Mouse (Mus musculus): ENCODE data around the gene 4931422A03Rik. TPM values are rescaled to one million over a fixed set of nuclear protein-coding genes. Genes with fewer than 3 reads are reported as not detected.
"Not testable (repeated sequence)": the region's sequence is repeated elsewhere in the genome, so short reads cannot be mapped to it uniquely, and the experiment has no call there.

4931422A03Rik gene
- 1.1 and 2.4 TPM in 2 replicates for polyA plus RNA-seq (2015; fragmentation: Nextera tagmentation; extraction: Ambion mirVana)

DNA sequence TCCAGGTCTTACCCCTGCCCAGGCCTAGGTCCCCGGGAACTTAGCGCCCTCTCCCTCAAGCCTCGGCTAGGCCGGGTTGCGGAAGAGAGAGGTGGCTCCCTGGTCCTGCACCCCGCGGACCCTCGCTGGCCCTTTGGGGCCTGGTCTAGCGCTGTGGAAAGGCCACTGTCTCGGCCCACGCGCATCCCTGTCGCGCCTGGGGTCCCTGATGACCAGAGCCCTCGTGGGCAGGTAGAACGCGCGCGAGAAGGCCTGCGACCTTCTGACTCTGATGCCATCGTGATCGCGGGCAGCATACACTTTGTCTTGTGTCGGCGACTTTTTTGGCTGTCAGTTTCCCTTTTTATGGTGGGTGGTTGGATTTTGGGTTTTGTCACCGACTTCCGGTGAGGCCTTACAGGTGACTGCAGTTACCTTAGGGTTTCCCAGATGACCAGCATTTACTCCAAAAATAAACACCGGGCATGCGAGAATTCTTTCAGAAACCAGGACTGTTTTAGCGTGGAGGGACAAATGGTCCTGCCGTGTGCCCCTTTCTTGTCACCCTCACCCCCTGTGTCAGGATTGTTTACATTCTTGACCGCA lies at the start of gene 4931422A03Rik:
Gene 4931422A03Rik, minus strand, starts transcription at position 223 of the 585 bp plus-strand sequence.
- Histone ChIP-seq H3K9me3 (no peaks in the 10 kb centered on the region), H3K27ac (replicated peaks) (peak within 1 kb of the TSS; percentile 68), H3K9ac (peak within 1 kb of the TSS; percentile 95), H3K27me3 (no peaks in the 10 kb centered on the region), H3K4me2 (peak within 1 kb of the TSS; percentile 65), H3K4me1 (replicated peaks) (peaks cover 29% of the 10 kb centered on the region), H3K4me3 (peak within 1 kb of the TSS; percentile 93), H3K36me3 (peaks cover 10% of the 10 kb centered on the region; the same call in 1 of the 2 replicates)
- WGBS = 2% methylated on average over 29 of the region's 32 CpGs
- ATAC-seq (ENCODE audit: low read depth) = peak; percentile 76

DNA sequence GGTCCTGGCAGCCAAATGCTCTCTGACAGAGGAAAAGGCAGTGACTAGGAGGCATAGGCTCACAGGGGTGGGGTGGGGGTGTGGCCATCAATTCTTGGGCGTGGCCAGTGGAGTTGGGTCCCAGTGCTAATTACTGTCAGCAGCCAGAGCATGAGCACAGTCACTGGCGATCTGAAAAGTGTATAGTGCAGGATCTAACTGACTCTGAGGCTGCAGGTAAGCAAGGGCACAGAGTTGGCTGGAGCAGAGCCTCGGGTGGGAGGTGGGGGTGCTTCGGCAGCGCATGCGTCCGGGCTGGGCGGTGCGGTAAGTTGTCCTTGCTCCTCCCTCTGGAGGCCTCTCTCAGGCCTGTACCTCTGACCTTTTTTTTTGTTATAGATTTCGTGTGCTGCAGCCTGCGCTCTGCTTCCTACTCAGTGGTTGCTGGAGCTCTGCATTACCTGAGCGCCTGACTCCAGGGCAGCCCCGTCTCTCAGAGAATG lies 41.6 kb upstream of the 4931422A03Rik start, which contains the start of gene Cd59b:
Gene Cd59b, plus strand, starts transcription at position 146 of the 482 bp plus-strand sequence.
- Histone ChIP-seq H3K9me3 (0 out of 2 replicates have a peak, but pooled peaks cover 4% of the 10 kb centered on the region), H3K27me3 (no peaks in the 10 kb centered on the region), H3K27ac (replicated peaks) (no peak within 1 kb of the TSS), H3K4me3 (peak within 1 kb of the TSS; percentile 37), H3K4me2 (peak within 1 kb of the TSS; percentile 60), H3K9ac (peak within 1 kb of the TSS; percentile 63), H3K4me1 (replicated peaks) (peaks cover 8% of the 10 kb centered on the region), H3K36me3 (no peaks in the 10 kb centered on the region)
- ATAC-seq (ENCODE audit: low read depth) = peak; percentile 82
- 5% methylated on average over 13 of the region's 13 CpGs for WGBS

DNA sequence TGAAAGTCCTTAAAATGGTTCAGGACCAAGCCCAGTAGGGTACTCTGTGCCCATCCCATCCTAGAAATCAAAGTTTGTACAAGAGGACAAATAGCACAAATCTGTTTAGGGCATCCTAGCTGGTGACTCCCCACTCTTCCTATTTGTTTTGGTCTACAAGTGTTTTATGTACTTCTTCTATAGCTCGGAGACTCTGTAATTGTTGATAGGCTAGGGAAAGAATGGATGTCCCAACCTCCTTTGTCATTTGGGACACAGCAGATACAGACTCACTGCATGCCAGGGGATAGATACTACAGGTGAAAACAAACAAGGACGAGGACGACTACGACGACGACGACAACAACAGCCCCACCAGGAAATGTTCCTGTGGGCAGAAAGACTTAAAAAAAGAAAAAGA lies 40.3 kb upstream of the 4931422A03Rik start, which contains the start of gene Gm10799:
Gene Gm10799, minus strand, starts transcription at position 101 of the 400 bp plus-strand sequence.
- not testable (repeated sequence) for H3K4me1 ChIP-seq (replicated peaks); H3K27me3 ChIP-seq; H3K4me3 ChIP-seq; H3K27ac ChIP-seq (replicated peaks); H3K9ac ChIP-seq; H3K4me2 ChIP-seq; ATAC-seq (ENCODE audit: low read depth); H3K36me3 ChIP-seq; H3K9me3 ChIP-seq
- 80% methylated on average over 7 of the region's 7 CpGs for WGBS

DNA sequence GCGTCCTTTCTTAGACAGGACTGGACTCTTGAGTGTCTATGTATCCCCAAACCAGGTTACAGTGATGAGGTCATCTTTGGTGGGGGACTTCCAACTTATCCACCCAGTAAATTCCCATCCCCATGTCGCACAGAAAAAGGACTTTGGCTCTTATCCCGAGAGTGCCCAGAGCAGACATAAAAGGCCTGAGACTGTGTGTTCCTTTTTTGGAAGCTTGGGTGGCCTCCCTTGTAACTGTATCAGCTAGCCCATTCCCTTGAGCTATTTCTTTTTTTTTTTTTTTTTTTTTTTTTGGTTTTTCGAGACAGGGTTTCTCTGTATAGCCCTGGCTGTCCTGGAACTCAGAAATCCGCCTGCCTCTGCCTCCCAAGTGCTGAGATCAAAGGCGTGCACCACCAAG lies 37.4 kb upstream of the 4931422A03Rik start, which contains the start of gene Gm10912:
Gene Gm10912, plus strand, starts transcription at position 301 of the 400 bp plus-strand sequence.
- H3K4me1 ChIP-seq (replicated peaks); H3K27ac ChIP-seq (replicated peaks); ATAC-seq (ENCODE audit: low read depth); H3K4me3 ChIP-seq; H3K9me3 ChIP-seq; H3K27me3 ChIP-seq; H3K4me2 ChIP-seq; H3K9ac ChIP-seq: not testable (repeated sequence)
- 85% methylated on average over 6 of the region's 6 CpGs for WGBS
- H3K36me3 ChIP-seq = peaks cover 21% of the 10 kb centered on the region

DNA sequence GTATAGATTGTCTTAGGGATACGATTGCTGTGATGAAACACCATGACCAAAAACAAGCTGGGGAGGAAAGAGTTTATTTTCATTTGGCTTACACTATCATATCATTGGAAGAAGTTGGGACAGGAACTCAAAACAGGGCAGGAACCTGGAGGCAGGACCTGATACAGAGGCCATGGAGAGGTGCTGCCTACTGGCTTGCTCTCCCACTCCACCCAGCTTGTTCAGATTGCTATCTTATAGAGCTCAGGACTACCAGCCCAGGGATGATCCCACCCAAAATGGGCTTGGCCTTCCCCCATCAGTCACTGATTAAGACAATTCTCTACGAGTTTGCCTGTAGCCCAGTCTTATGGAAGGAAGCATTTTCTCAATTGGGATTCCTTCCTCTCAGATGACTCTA lies 36.0 kb upstream of the 4931422A03Rik start:
- 93% methylated on average over 2 of the region's 2 CpGs for WGBS
- no peak for ATAC-seq (ENCODE audit: low read depth)
- peaks cover 30% of the 10 kb centered on the region for H3K36me3 ChIP-seq

DNA sequence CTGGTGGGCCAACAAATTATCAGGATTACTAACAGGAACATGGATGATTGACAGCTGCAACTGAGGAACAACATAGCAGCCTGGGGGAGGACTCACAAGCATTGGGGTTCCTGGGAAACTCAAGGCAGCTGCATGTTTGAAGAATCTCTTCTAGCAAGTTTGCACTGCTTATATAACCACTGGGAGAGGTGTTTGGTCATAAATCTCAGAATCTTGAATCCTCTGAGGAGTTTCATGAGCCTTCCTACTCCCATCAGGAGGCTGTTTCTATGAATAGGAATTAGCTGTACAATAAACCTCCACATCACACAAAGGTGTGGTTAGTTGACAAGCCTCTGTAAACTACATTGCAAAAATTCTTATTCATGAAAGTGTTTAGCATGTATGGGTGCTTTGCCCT lies 34.5 kb upstream of the 4931422A03Rik start:
- peaks cover 38% of the 10 kb centered on the region for H3K36me3 ChIP-seq

More for the DNA sequence above, 36.0 kb upstream of the 4931422A03Rik start:
- no peak overlapping the region for H3K4me3 ChIP-seq
- no peaks in the 10 kb centered on the region for H3K9me3 ChIP-seq
- no peaks in the 10 kb centered on the region for H3K27me3 ChIP-seq
- H3K4me2 ChIP-seq = no peak overlapping the region
- no peak overlapping the region for H3K9ac ChIP-seq
- no peaks in the 10 kb centered on the region for H3K4me1 ChIP-seq (replicated peaks)
- no peak overlapping the region for H3K27ac ChIP-seq (replicated peaks)

DNA sequence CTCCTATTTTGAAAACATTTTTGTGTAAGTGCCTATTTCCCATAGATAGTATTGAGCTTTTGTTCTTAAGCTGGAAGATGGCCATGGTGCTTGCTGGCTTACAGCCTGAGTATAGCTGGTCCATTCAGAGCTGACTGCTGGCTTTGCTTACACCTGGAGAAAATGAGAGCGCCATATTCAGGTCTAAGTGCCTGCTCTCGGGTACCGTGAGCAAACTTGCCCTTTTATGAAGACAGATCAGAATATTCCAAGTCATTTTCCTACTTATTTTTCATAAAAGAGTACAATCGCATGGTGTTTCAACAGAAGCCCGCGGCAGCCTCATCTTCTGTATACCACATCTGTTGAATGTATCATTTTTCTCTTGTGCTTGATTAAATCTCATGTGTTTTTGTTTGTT lies 32.8 kb upstream of the 4931422A03Rik start:
- ATAC-seq (ENCODE audit: low read depth) = no peak
- Histone ChIP-seq H3K9me3 (no peaks in the 10 kb centered on the region), H3K9ac (no peak overlapping the region), H3K4me3 (no peak overlapping the region), H3K27me3 (no peaks in the 10 kb centered on the region), H3K4me1 (replicated peaks) (no peaks in the 10 kb centered on the region), H3K27ac (replicated peaks) (no peak overlapping the region), H3K4me2 (no peak overlapping the region), H3K36me3 (peaks cover 38% of the 10 kb centered on the region)
- 97% methylated on average over 6 of the region's 6 CpGs for WGBS

More for the DNA sequence above, 34.5 kb upstream of the 4931422A03Rik start:
- H3K9me3 ChIP-seq = no peaks in the 10 kb centered on the region
- no peaks in the 10 kb centered on the region for H3K27me3 ChIP-seq
- no peak overlapping the region for H3K4me2 ChIP-seq
- H3K4me3 ChIP-seq = no peak overlapping the region
- no peaks in the 10 kb centered on the region for H3K4me1 ChIP-seq (replicated peaks)
- no peak for ATAC-seq (ENCODE audit: low read depth)
- no peak overlapping the region for H3K9ac ChIP-seq
- H3K27ac ChIP-seq (replicated peaks) = no peak overlapping the region

DNA sequence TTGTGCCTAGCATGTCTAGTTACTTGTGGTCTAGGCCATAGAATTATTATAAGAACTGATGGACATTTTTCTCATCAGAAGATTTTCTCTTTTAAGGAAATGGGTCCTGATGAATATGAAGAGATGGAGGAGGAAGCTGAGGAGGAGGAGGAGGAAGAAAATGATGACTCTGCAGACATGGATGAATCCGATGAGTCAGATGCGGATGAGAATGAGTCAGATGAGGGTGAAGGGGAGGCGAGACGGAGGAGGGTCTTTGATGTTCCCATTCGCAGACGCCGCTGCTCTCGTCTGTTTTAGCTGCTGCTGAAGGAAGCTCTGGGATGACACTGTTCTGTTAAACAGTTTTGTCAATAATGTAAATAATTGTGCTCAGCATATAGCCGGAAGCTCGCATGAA lies 31.6 kb upstream of the 4931422A03Rik start:
- H3K9me3 ChIP-seq = no peaks in the 10 kb centered on the region
- no peak for ATAC-seq (ENCODE audit: low read depth)
- 77% methylated on average over 10 of the region's 10 CpGs for WGBS

DNA sequence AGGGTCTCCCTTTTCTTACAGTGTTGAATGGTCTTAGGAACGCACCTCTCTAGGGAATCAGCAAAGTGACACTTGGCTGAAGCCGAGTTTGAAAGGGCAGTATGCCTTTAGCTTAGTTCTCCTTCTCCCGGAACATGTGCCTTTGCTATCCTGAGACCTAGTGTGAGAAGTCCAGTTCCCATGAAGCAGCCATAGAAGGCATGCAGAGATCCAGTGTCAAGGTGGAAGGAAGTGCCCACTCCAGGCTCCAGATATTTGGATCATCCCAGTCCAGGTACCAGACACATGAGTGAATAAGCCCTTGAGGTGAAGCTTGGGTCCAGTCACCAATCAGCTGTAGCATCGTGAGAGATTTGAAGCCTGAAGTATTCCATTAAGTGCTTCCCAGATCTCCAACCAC lies 30.8 kb upstream of the 4931422A03Rik start:
- Histone ChIP-seq H3K36me3 (peaks cover 54% of the 10 kb centered on the region), H3K27ac (replicated peaks) (no peak overlapping the region), H3K9ac (no peak overlapping the region), H3K4me3 (no peak overlapping the region), H3K4me1 (replicated peaks) (no peaks in the 10 kb centered on the region), H3K27me3 (no peaks in the 10 kb centered on the region), H3K9me3 (no peaks in the 10 kb centered on the region), H3K4me2 (no peak overlapping the region)
- no peak for ATAC-seq (ENCODE audit: low read depth)
- 92% methylated on average over 4 of the region's 4 CpGs for WGBS

More for the DNA sequence above, 31.6 kb upstream of the 4931422A03Rik start:
- Histone ChIP-seq H3K4me1 (replicated peaks) (no peaks in the 10 kb centered on the region), H3K27ac (replicated peaks) (no peak overlapping the region), H3K27me3 (no peaks in the 10 kb centered on the region), H3K4me3 (no peak overlapping the region), H3K9ac (no peak overlapping the region), H3K36me3 (peaks cover 46% of the 10 kb centered on the region), H3K4me2 (no peak overlapping the region)

DNA sequence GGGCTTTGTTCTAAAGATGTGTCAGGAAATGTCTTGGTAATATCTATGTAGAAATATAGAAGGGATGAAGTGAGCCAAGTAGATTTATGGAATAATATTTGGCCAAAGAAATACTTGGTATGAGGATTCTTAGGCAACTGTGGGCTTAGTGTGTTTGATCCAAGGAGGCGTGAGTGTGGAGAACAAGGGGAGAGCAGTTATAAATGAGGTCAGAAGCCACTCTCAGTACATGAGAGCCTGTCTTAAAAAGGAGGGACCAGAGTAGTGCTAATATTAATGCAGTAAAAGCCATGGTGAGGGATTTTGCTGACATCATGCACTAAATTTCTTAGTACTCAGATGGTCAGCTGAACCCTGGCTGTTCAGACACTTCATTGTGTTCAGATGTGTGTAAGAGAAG lies 30.2 kb upstream of the 4931422A03Rik start:
- Histone ChIP-seq H3K4me1 (replicated peaks) (no peaks in the 10 kb centered on the region), H3K27me3 (no peaks in the 10 kb centered on the region), H3K9me3 (no peaks in the 10 kb centered on the region), H3K27ac (replicated peaks) (no peak overlapping the region), H3K4me3 (no peak overlapping the region), H3K9ac (no peak overlapping the region), H3K4me2 (no peak overlapping the region), H3K36me3 (peaks cover 60% of the 10 kb centered on the region)
- no peak for ATAC-seq (ENCODE audit: low read depth)
- 82% methylated on average over 1 of the region's 1 CpGs for WGBS

DNA sequence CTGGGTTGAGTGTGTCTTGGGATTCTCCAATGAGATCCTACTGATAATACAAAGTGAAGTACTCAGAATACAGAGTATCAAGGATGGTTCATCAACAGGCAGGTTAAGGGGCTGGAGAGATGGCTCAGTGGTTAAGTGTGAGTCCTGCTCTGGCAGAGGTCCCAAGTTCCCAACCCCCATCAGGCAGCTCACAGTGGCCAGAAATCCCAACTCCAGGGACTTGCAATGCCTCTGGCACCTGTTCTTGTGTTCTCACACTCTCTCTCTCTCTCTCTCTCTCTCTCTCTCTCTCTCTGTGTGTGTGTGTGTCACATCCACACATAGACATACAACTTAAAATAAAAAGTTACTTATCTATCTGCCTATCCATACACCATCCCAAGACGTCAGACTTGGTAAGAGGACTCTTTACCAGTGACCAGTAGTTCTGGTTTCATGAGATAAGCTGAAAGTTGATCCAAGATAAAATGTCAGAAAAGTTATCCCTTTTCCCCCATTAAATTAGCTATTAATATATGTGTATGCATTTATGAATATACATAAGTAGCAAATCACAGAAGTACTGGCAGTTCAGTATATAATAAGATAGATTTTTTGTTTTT lies 16.4 kb upstream of the 4931422A03Rik start:
- Histone ChIP-seq H3K4me1 (replicated peaks) (no peaks in the 10 kb centered on the region), H3K9me3 (no peaks in the 10 kb centered on the region), H3K36me3 (peaks cover 56% of the 10 kb centered on the region), H3K27ac (replicated peaks) (no peak overlapping the region), H3K4me3 (no peak overlapping the region), H3K4me2 (no peak overlapping the region), H3K9ac (no peak overlapping the region), H3K27me3 (no peaks in the 10 kb centered on the region)
- ATAC-seq (ENCODE audit: low read depth) = no peak
- 80% methylated on average over 1 of the region's 1 CpGs for WGBS

DNA sequence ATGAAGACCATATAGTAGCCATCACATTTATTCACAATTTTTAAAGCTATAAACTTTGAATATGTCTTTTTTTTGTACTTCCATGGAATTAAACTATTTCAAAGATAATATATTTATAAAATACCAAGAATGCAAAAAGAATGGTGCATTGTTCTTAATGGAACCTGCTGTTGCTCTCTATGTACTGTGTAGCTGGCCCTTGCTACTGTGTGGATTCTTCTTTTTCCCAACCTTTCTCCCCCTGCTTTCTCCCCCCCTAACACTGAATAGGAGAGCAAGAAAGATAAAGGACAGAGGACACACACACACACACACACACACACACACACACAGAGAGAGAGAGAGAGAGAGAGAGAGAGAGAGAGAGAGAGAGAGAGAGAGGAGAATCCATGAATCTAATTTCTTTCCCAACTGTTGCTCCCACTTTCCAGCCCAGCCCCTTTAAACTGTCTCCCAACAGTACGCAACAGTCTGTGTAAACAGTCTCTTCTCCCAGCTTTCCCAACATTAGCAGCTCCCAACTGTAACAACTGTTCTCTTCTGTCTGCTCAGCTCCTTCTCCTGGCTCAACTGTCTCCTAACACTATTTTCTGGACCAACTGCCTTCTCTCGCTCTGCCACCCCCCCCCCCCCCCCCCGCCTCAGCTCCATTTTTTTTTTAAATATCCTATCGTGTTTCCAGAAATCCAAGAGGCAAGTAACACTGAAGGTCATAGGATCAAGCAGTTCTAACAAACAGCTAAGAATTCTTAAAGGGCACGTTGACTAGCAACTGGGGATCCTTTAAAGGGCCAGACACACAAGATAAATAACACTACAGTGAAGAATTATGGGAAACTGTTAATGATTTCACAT lies 15.7 kb upstream of the 4931422A03Rik start:
- Histone ChIP-seq H3K27me3 (no peaks in the 10 kb centered on the region), H3K36me3 (peaks cover 58% of the 10 kb centered on the region), H3K9me3 (no peaks in the 10 kb centered on the region), H3K4me1 (replicated peaks) (no peaks in the 10 kb centered on the region), H3K27ac (replicated peaks) (no peak overlapping the region), H3K4me3 (no peak overlapping the region), H3K9ac (no peak overlapping the region), H3K4me2 (no peak overlapping the region)
- 60% methylated on average over 5 of the region's 5 CpGs for WGBS
- ATAC-seq (ENCODE audit: low read depth) = no peak
